Mouse (Mus musculus): ENCODE data around the gene Fnbp1. TPM values are rescaled to one million over a fixed set of nuclear protein-coding genes. Genes with fewer than 3 reads are reported as not detected.

Gene Fnbp1
- total and polyA plus RNA-seq, 3 experiments, result 38.1 to 79.6 (median 77.8) TPM

GRCm38 (mm10) chr2:31165529-31165928, 23.7 kb upstream of the Fnbp1 start:
- no peak for ATAC-seq (ENCODE audit: extremely low read depth, insufficient number of reproducible peaks, low FRiP score, poor library complexity, severe bottlenecking)
- Histone ChIP-seq H3K36me3 (replicated peaks) (peaks cover 80% of the 10 kb centered on the region), H3K27me3 (ENCODE audit: insufficient read depth, low read length) (no peaks in the 10 kb centered on the region), H3K4me1 (ENCODE audit: insufficient read depth, low read depth, low read length) (peaks cover 39% of the 10 kb centered on the region), H3K9me3 (replicated peaks) (no peaks in the 10 kb centered on the region), H3K4me3 (ENCODE audit: low read depth, low read length) (no peak overlapping the region)
- no peak for TF ChIP-seq TAL1 (conservative IDR thresholded peaks at IDR 0.05; ENCODE audit: low read depth, low read length)
- no peak for TF ChIP-seq GATA1 (IDR thresholded peaks at IDR 0.05; ENCODE audit: borderline replicate concordance, low read length)
- TF ChIP-seq GATA2 (IDR thresholded peaks at IDR 0.05; ENCODE audit: borderline replicate concordance, low read depth, low read length), result no peak
- no peak for TF ChIP-seq CTCF (IDR thresholded peaks at IDR 0.05; ENCODE audit: low read depth, low read length)
- TF ChIP-seq POLR2AphosphoS5 (IDR thresholded peaks at IDR 0.05; ENCODE audit: insufficient replicate concordance, low read depth, low read length), result no peak
- DNase-seq (ENCODE audit: low spot score), result no peak

GRCm38 (mm10) chr2:31164841-31165455, 23.1 kb upstream of the Fnbp1 start:
- H3K4me3 ChIP-seq (ENCODE audit: low read depth, low read length), result no peak overlapping the region
- peaks cover 80% of the 10 kb centered on the region for H3K36me3 ChIP-seq (replicated peaks)
- TF ChIP-seq GATA1 (IDR thresholded peaks at IDR 0.05; ENCODE audit: borderline replicate concordance, low read length), result no peak
- TF ChIP-seq CTCF (IDR thresholded peaks at IDR 0.05; ENCODE audit: low read depth, low read length), result no peak
- no peak for TF ChIP-seq POLR2AphosphoS5 (IDR thresholded peaks at IDR 0.05; ENCODE audit: insufficient replicate concordance, low read depth, low read length)
- no peak for TF ChIP-seq GATA2 (IDR thresholded peaks at IDR 0.05; ENCODE audit: borderline replicate concordance, low read depth, low read length)
- TF ChIP-seq TAL1 (conservative IDR thresholded peaks at IDR 0.05; ENCODE audit: low read depth, low read length), result no peak
- H3K9me3 ChIP-seq (replicated peaks), result no peaks in the 10 kb centered on the region
- no peaks in the 10 kb centered on the region for H3K27me3 ChIP-seq (ENCODE audit: insufficient read depth, low read length)
- ATAC-seq (ENCODE audit: extremely low read depth, insufficient number of reproducible peaks, low FRiP score, poor library complexity, severe bottlenecking) (no peak), DNase-seq (ENCODE audit: low spot score) (no peak)
- peaks cover 44% of the 10 kb centered on the region for H3K4me1 ChIP-seq (ENCODE audit: insufficient read depth, low read depth, low read length)

GRCm38 (mm10) chr2:31163361-31164118, 21.7 kb upstream of the Fnbp1 start:
- DNase-seq (ENCODE audit: low spot score), result no peak
- TF ChIP-seq GATA2 (IDR thresholded peaks at IDR 0.05; ENCODE audit: borderline replicate concordance, low read depth, low read length) (no peak), POLR2AphosphoS5 (IDR thresholded peaks at IDR 0.05; ENCODE audit: insufficient replicate concordance, low read depth, low read length) (no peak), CTCF (IDR thresholded peaks at IDR 0.05; ENCODE audit: low read depth, low read length) (no peak), TAL1 (conservative IDR thresholded peaks at IDR 0.05; ENCODE audit: low read depth, low read length) (no peak), GATA1 (IDR thresholded peaks at IDR 0.05; ENCODE audit: borderline replicate concordance, low read length) (no peak)
- H3K27me3 ChIP-seq (ENCODE audit: insufficient read depth, low read length), result no peaks in the 10 kb centered on the region
- H3K4me3 ChIP-seq (ENCODE audit: low read depth, low read length), result no peak overlapping the region
- H3K36me3 ChIP-seq (replicated peaks), result peaks cover 78% of the 10 kb centered on the region
- peaks cover 57% of the 10 kb centered on the region for H3K4me1 ChIP-seq (ENCODE audit: insufficient read depth, low read depth, low read length)
- H3K9me3 ChIP-seq (replicated peaks), result no peaks in the 10 kb centered on the region
- ATAC-seq (ENCODE audit: extremely low read depth, insufficient number of reproducible peaks, low FRiP score, poor library complexity, severe bottlenecking), result no peak

GRCm38 (mm10) chr2:31161620-31162019, 19.8 kb upstream of the Fnbp1 start:
- Histone ChIP-seq H3K27me3 (ENCODE audit: insufficient read depth, low read length) (no peaks in the 10 kb centered on the region), H3K4me1 (ENCODE audit: insufficient read depth, low read depth, low read length) (peaks cover 75% of the 10 kb centered on the region), H3K36me3 (replicated peaks) (peaks cover 70% of the 10 kb centered on the region), H3K4me3 (ENCODE audit: low read depth, low read length) (no peak overlapping the region), H3K9me3 (replicated peaks) (no peaks in the 10 kb centered on the region)
- DNase-seq (ENCODE audit: low spot score) (no peak), ATAC-seq (ENCODE audit: extremely low read depth, insufficient number of reproducible peaks, low FRiP score, poor library complexity, severe bottlenecking) (no peak)
- no peak for TF ChIP-seq GATA1 (IDR thresholded peaks at IDR 0.05; ENCODE audit: borderline replicate concordance, low read length)
- no peak for TF ChIP-seq TAL1 (conservative IDR thresholded peaks at IDR 0.05; ENCODE audit: low read depth, low read length)
- no peak for TF ChIP-seq GATA2 (IDR thresholded peaks at IDR 0.05; ENCODE audit: borderline replicate concordance, low read depth, low read length)
- TF ChIP-seq POLR2AphosphoS5 (IDR thresholded peaks at IDR 0.05; ENCODE audit: insufficient replicate concordance, low read depth, low read length), result no peak
- no peak for TF ChIP-seq CTCF (IDR thresholded peaks at IDR 0.05; ENCODE audit: low read depth, low read length)

GRCm38 (mm10) chr2:31160147-31160920, 18.5 kb upstream of the Fnbp1 start:
- Histone ChIP-seq H3K4me3 (ENCODE audit: low read depth, low read length) (no peak overlapping the region), H3K9me3 (replicated peaks) (no peaks in the 10 kb centered on the region), H3K4me1 (ENCODE audit: insufficient read depth, low read depth, low read length) (peaks cover 82% of the 10 kb centered on the region), H3K27me3 (ENCODE audit: insufficient read depth, low read length) (no peaks in the 10 kb centered on the region), H3K36me3 (replicated peaks) (peaks cover 68% of the 10 kb centered on the region)
- DNase-seq (ENCODE audit: low spot score) (no peak), ATAC-seq (ENCODE audit: extremely low read depth, insufficient number of reproducible peaks, low FRiP score, poor library complexity, severe bottlenecking) (no peak)
- TF ChIP-seq GATA2 (IDR thresholded peaks at IDR 0.05; ENCODE audit: borderline replicate concordance, low read depth, low read length) (no peak), GATA1 (IDR thresholded peaks at IDR 0.05; ENCODE audit: borderline replicate concordance, low read length) (no peak), POLR2AphosphoS5 (IDR thresholded peaks at IDR 0.05; ENCODE audit: insufficient replicate concordance, low read depth, low read length) (no peak), TAL1 (conservative IDR thresholded peaks at IDR 0.05; ENCODE audit: low read depth, low read length) (no peak; the same call in 1 of the 2 replicates), CTCF (IDR thresholded peaks at IDR 0.05; ENCODE audit: low read depth, low read length) (no peak)

Measured in G1E (cell line).